Mouse (Mus musculus): Measurements from ENCODE around the gene Cyp11a1.

Cyp11a1 gene

GRCm38 (mm10) chr9:58038500-58039168 is 32.4 kb downstream of the Cyp11a1 start:
- no peak for DNase-seq (ENCODE audit: extremely low read depth, low read depth, low spot score)

GRCm38 (mm10) chr9:58040977-58041376 is 34.8 kb downstream of the Cyp11a1 start:
- no peak for DNase-seq (ENCODE audit: extremely low read depth, low read depth, low spot score)

DNA sequence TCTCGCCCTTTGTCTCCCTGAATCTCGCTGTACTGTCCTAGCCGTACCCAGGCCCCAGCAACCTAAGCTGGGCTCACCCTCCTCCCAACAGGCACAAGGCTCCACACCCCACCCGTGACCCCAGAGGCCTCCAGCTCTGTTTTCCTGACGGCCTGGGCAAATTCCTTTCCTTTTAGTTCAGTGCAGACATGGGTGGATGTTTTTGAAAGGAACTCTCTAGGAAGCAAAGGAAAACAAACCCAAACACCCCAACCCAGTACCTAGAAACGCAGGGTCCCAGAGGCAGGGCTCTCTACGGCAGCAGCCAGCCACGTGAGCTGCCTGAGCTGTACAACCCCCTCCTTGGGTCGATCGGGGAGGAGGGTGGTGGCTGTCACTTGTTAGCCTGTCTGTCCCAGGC is 36.2 kb downstream of the Cyp11a1 start:
- DNase-seq (ENCODE audit: extremely low read depth, low read depth, low spot score), result no peak

DNA sequence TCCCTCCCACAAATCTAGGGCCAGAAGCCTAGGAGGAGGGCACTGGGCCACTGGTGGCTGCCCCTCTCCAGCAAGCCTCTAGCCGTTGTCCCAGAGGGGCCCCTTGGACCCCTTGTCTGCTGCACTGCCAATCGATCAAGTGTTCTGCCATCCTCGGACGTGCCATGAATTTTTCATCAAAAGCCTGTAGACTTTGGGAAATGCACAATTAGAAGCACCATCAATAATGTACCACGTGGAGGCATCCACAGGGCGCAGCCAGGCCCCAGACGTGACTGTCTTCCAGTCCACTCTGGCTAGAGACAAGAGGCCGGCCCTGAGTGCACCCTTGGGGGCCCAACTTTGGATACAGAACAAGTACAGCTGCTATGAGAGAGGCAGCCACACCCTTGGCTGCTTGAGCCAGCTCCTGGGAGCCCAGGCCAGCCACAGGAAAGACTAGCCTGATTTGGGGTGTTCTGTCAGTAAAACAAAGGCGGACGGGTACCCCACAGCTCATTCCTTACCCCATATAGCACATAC is 37.3 kb downstream of the Cyp11a1 start:
- no peak for DNase-seq (ENCODE audit: extremely low read depth, low read depth, low spot score)

DNA sequence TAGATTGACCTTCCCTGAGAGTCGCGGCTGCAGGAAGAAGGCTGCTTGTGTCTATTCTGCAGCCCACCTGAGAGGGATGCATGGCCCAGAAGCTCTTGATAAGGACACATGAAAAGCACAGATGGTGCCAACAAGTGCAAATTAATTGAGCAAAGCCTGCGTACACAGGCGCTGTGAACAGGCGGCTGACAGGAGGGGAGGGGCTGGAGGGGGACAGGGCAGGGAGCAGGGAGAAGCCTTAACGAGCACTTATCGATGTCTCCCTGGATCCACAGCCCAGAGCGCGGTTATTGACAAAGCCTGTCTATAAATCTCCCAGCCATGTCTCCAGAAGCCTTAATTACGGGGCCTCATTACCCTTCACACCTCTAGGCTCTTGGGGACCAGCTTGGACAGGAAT is 38.6 kb downstream of the Cyp11a1 start:
- no peak for DNase-seq (ENCODE audit: extremely low read depth, low read depth, low spot score)

- DNase-seq (ENCODE audit: extremely low read depth, low read depth, low spot score), result no peak
Observed at GRCm38 (mm10) chr9:58045646-58046045, 39.4 kb downstream of the Cyp11a1 start.

GRCm38 (mm10) chr9:58047061-58047460 is 40.9 kb downstream of the Cyp11a1 start:
- DNase-seq (ENCODE audit: extremely low read depth, low read depth, low spot score), result no peak

DNA sequence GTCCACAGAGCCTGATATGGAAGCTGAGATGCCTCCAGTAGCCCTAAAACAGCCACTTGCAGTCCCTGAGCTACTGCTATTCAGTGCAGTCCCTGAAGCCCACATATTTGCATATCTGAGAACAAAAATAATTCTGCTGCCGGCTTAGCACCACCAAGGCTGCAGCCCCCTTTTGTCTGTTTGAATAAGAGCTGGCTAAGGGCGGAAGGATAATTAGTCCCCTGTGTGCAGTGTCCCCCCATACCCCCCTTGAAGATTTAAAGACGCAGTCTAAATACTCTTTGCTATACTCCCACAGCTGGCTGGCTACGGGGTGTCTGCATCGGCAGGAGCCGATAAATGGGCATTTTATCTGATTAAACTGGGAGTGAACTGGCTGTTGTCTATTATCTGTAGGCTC is 42.4 kb downstream of the Cyp11a1 start:
- no peak for DNase-seq (ENCODE audit: extremely low read depth, low read depth, low spot score)

GRCm38 (mm10) chr9:58049186-58049585 is 43.0 kb downstream of the Cyp11a1 start:
- no peak for DNase-seq (ENCODE audit: extremely low read depth, low read depth, low spot score)

GRCm38 (mm10) chr9:58049861-58050260 is 43.6 kb downstream of the Cyp11a1 start:
- DNase-seq (ENCODE audit: extremely low read depth, low read depth, low spot score), result no peak

DNA sequence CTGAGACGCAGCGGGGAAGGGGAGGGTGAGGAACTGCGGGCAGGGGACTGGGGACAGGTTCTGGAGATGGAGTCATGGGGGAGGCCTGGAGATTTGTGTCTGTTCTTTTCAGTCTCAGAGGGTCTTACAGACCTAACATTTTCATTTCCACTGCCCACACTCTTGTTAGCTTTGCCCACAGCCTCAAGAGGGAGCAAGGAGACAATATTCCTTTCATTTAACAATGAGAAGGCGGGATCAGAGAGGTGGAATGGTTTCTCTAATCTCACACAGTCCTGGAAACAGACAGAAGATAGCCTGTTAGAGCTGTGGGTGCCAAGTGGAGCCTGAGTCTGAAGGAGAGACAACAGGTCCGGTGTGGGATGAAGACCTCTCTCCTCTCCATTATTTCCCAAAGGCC is 45.7 kb downstream of the Cyp11a1 start:
- no peak for DNase-seq (ENCODE audit: extremely low read depth, low read depth, low spot score)

DNA sequence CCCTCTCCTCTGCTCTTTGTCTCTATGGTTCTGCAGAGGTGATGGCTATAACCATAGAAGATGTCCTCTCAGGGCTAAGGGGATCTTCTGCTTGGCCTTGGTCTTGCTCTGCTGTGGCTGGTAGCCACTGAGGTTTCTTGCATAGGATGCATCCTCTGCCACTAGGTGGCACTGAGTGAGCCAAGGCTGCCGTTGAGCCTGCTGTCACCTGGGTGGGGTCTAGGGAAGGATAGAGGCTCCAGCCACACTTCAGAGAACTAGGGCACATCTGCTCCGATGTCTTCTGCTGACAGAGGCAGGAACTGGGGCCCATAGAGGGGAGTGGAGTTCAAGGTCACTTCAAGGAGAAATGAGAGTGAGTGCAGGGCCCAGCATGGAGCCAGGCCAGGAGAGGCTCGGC is 46.9 kb downstream of the Cyp11a1 start:
- no peak for DNase-seq (ENCODE audit: extremely low read depth, low read depth, low spot score)

DNA sequence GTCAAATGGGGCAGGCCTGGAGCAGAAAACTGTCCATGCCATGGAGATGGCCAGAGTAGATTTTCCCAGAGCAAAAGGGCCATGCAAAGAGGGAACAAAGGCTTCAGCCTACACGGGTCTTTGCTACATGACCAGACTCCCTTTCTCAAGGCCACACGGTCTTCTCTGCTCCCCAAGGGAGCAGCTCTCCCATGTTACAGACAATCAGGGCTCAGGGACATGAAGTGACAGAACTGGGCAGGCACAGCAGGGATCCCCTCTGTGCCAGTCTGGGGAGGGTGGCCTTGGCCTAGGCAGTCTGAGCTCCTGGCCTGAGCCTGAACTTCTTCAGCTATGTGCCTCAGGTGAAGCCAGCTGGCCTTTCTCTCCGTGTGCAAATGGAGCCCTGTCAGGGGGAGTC is 47.3 kb downstream of the Cyp11a1 start:
- no peak for DNase-seq (ENCODE audit: extremely low read depth, low read depth, low spot score)

DNA sequence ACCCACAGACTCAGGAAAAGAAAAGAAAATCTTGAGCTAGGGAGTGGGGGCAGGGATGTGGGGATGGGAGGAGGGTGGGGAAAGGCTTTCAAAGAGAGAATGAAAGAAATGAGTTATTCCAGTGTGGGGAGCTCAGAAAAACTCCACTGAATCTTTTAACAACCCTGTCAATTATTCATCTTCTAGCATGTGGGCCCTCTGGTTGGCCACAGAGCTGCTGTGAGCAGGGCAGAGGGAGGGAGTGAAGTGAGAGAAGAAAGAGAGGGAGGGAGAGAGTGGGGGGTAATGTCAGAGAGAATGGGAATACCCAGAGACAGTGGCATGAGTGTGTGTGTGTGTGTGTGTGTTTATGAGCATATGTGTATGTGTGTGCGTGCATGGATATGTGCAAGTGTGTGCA is 47.8 kb downstream of the Cyp11a1 start:
- no peak for DNase-seq (ENCODE audit: extremely low read depth, low read depth, low spot score)

GRCm38 (mm10) chr9:58055666-58056065 is 49.5 kb downstream of the Cyp11a1 start:
- no peak for DNase-seq (ENCODE audit: extremely low read depth, low read depth, low spot score)

DNA sequence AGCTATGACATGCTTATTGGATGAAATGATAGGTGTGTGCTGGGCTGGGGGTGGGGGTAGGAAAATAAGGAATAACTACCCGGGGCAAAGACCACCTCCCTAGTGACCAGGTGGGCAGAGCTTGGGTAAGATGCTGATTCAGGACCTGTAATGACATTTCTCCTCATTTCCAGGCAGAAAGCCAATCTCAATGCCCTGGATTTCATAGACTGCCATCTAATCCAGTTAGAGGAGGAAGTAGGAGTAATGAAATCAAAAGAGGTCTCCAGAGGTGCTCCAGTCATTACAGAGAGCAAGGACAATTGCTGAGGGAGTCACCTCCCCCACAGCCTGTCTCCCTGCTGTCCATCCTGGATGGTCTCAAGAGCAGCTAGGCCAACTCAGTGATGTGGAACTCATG is 53.7 kb downstream of the Cyp11a1 start:
- no peak for DNase-seq (ENCODE audit: extremely low read depth, low read depth, low spot score)

DNA sequence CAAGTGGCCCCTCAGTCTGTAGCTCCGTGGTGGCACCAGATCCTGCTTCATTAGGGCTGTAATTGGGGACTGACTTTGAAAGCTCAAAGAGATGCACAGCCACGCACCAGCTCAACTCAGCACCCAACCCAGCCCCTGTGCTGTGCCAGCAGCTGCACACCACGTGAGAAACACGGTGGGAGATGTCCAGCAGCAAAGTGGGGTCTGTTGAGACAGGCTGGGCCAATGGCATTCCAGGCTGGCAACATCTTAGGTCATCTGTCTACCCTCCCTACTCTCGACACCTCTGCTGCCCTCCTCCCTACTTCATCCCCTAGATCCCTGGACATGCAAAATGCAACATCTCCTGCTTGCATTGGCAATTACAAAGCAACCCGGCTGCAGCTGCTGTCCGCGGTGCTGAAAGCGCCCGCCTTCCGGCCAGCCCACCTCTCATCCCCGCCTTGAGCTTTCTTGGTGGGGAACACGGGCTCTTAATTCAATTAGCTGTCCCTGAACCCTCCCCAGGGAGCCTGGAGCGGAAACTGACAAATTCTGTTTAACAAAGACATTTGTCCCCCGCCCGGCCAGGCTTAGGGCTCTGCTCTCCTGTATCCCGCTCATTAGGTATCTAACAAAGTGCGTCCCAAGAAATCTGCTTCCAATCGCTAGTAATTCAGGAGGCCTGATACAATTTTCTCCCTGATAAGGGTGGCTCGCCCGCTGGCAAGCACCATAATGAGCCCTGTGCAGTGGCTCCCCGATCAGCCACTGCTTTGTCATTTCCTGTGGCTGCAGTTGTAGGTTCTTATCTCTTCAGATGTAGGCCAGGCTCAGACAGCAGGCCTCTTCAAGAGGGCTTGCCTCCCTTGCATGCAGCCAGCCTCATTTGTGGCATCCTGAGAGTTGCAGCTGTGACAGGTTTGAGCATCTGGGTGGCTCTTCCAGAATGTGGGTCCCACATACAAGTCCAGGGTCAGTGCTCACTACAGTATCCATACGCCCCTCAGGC is 54.8 kb downstream of the Cyp11a1 start:
- DNase-seq (ENCODE audit: extremely low read depth, low read depth, low spot score), result no peak

DNA sequence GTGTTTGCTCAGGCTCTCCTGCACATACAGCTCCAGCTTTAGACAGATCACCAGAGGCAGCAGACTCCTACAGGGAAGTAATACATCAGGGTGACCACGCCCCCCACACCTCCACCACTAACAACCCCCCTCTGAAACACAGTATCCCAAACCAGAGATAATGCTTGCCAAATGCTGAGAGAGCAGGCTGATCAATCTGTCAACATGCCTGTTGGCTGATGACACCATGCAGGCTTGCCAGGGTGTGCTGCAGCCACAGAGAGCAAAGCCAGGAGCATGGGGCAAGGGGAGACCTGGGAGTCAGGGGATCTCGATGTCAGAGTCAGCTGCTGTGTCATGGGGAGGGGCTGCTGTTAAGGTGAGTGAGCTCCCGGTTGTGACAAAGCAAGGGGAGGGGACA is 57.3 kb downstream of the Cyp11a1 start, which contains the start of gene Stra6:
Gene Stra6, plus strand, starts transcription at position 258 of the 400 bp plus-strand sequence.
- DNase-seq (ENCODE audit: extremely low read depth, low read depth, low spot score), result no peak

GRCm38 (mm10) chr9:58065532-58065931 is 59.3 kb downstream of the Cyp11a1 start:
- no peak for DNase-seq (ENCODE audit: extremely low read depth, low read depth, low spot score)

GRCm38 (mm10) chr9:58065977-58066730 is 59.9 kb downstream of the Cyp11a1 start:
- no peak for DNase-seq (ENCODE audit: extremely low read depth, low read depth, low spot score)

DNA sequence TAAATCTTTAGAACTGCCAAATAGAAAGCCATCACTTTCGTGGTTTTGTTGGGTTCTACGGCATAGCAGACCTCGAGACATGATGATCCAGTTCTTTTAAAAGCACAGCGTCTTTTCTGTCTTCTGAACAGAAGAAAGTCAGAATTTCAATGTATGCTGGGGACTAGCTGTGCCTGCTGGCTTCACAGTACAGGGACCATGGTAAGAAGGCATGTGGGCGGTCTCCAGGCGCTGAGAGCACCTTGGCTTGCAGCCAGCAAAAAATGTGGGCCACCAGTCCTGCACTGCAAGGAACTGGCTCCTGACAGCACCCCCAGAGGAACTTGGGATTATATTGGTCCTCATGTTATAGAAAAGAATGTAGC is 60.5 kb downstream of the Cyp11a1 start:
- DNase-seq (ENCODE audit: extremely low read depth, low read depth, low spot score), result no peak

Measured in fat pad, adult 2 months (tissue).